Mouse (Mus musculus): ENCODE results near the gene Gap43. TPM values are rescaled to one million over a fixed set of nuclear protein-coding genes. Genes with fewer than 3 reads are reported as not detected.

The Gap43 gene
- total RNA-seq (2023; ENCODE audit: inconsistent age) = not detected in 4 replicates

GRCm38 (mm10) chr16:42340021-42340768 is at the start of gene Gap43:
Gap43 (minus strand) TSS chr16:42340651.

Measured in B cell, adult (primary cell).